Mouse (Mus musculus) midbrain, postnatal 0 days (tissue): ENCODE measurements at regions not wholly inside any gene's neighbourhood (a gene's known extent, or its start where the extent isn't known, plus 50 kb on each side); places are given as distances from the start of the nearest gene placed in this dataset.
A peak's percentile ranks its signal among the peaks of the same experiment; 100 is the strongest.

Source experiments
- ATAC-seq: fragments of 200-750 bp; cut with Nextera tagmentation; 2 replicates; pipeline ENCODE4 v1.8.0; 2017; ENCODE audit warnings: moderate number of reproducible peaks, mild to moderate bottlenecking, moderate TSS enrichment, moderate library complexity; ENCODE audit not compliant: low FRiP score
- DNase-seq: peaks from one replicate; pipeline ENCODE4 v3.0.0-alpha.2; 2015; ENCODE audit warnings: low spot score
- H3K27ac ChIP-seq: fragments of 300-500 bp; sonication (generic); 2 replicates; pipeline ENCODE4 v1.5.1; 2014; ENCODE audit warnings: low read depth, mild to moderate bottlenecking, low read length, mixed read lengths
- H3K27me3 ChIP-seq: fragments of 300-500 bp; sonication (generic); 2 replicates; pipeline ENCODE4 v1.6.1; 2014; ENCODE audit warnings: low read length, control low read depth, mixed read lengths; ENCODE audit not compliant: insufficient read depth
- H3K36me3 ChIP-seq: fragments of 300-500 bp; sonication (generic); 2 replicates; pipeline ENCODE4 v1.6.1; 2014; ENCODE audit warnings: low read length, control low read depth, mixed read lengths; ENCODE audit not compliant: insufficient read depth
- H3K4me1 ChIP-seq: fragments of 300-500 bp; sonication (generic); 2 replicates; pipeline ENCODE4 v1.6.1; 2014; ENCODE audit warnings: mild to moderate bottlenecking, control low read depth, antibody characterized with exemption, low read length, mixed read lengths; ENCODE audit not compliant: insufficient read depth
- H3K4me2 ChIP-seq: fragments of 300-500 bp; sonication (generic); 2 replicates; pipeline ENCODE4 v1.6.1; 2014; ENCODE audit warnings: low read depth, mild to moderate bottlenecking, low read length, mixed read lengths; ENCODE audit not compliant: poor library complexity, severe bottlenecking
- H3K4me3 ChIP-seq: fragments of 300-500 bp; sonication (generic); 2 replicates; pipeline ENCODE4 v1.5.1; 2014; ENCODE audit warnings: low read depth, mild to moderate bottlenecking, low read length, moderate library complexity
- H3K9ac ChIP-seq: fragments of 300-500 bp; sonication (generic); replicated peaks from 2 replicates; pipeline ENCODE4 v1.6.1; 2014; ENCODE audit warnings: mild to moderate bottlenecking, low read length, moderate library complexity, mixed read lengths; ENCODE audit not compliant: poor library complexity, severe bottlenecking
- H3K9me3 ChIP-seq: fragments of 300-500 bp; sonication (generic); 2 replicates; pipeline ENCODE4 v1.6.1; 2016; ENCODE audit warnings: low read length, control low read depth
- CTCF ChIP-seq: IDR thresholded peaks from 2 replicates; pipeline ENCODE4 v1.5.1; 2016; ENCODE audit warnings: antibody characterized with exemption, mild to moderate bottlenecking
- WGBS: fragments of 180-500 bp; shearing (Covaris S2); extraction: QIAGEN DNeasy Blood & Tissue Kit; methylation state at CpG from one replicate; pipeline ENCODE4 v1.1.7; 2014; 5-methylcytosine and 5-hydroxymethylcytosine counted together

- Histone ChIP-seq H3K4me1 (peaks cover 4% of the 10 kb centered on the region; the same call in 1 of the 2 replicates), H3K4me2 (no peak overlapping the region), H3K9ac (no peak overlapping the region), H3K36me3 (no peaks in the 10 kb centered on the region), H3K27ac (no peak overlapping the region), H3K27me3 (no peaks in the 10 kb centered on the region), H3K4me3 (no peak overlapping the region), H3K9me3 (no peaks in the 10 kb centered on the region)
- TF ChIP-seq CTCF, result no peak
- 32% methylated on average over 7 of the region's 7 CpGs for WGBS
- DNase-seq (peak; percentile 51), ATAC-seq (0 out of 2 replicates have a peak, but pooled peaks have one; percentile 23)
These were observed 235.4 kb downstream of the Mtx2 start for GRCm38 (mm10) chr2:75061009-75061408.

DNA sequence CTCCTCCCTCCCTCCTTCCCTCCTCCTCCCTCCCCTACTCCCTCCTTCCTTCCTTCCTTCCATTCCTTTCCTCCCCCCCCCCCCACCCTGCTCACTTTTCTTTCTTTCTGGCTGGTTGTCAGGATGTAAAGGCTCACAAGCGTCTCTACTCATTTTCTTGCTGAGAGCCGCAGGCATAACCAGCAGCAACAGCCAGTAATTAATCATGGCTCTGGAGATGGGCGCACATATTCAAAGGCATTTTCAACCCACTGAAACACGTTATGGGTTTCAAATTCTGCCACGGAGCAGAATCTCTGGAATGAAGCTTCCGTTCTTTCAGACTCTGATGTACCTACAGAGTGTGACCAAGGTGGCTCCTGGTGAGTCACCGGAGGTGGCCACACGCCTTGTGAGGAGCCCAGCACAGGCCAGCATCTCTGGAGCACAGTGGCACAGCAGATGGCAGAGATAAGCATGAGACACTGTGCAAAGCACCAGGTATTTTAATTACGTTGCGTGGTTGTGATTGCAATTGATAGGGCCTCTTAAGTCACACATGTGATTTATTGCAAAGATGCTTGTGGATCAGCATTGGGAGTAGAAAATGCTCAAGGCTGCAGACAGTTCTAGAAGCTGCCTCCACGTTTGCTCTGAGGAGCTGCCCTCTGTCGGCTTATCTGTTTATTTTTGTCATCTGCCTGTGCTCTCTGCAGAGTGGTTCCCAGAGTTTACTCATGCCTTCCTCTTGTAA lies 236.0 kb downstream of the Mtx2 start:
- Histone ChIP-seq H3K9ac (no peak overlapping the region), H3K4me3 (no peak overlapping the region), H3K4me2 (no peak overlapping the region), H3K36me3 (no peaks in the 10 kb centered on the region), H3K9me3 (no peaks in the 10 kb centered on the region), H3K27me3 (no peaks in the 10 kb centered on the region), H3K27ac (peak overlapping the region; percentile 21; the same call in 1 of the 2 replicates), H3K4me1 (peaks cover 4% of the 10 kb centered on the region; the same call in 1 of the 2 replicates)
- TF ChIP-seq CTCF, result 0 out of 2 replicates have a peak, but pooled peaks have one; percentile 13
- 47% methylated on average over 12 of the region's 12 CpGs for WGBS
- DNase-seq (peak; percentile 56), ATAC-seq (no peak)

- ATAC-seq (no peak), DNase-seq (no peak)
- 79% methylated on average over 7 of the region's 7 CpGs for WGBS
- H3K27me3 ChIP-seq, result no peaks in the 10 kb centered on the region
- no peaks in the 10 kb centered on the region for H3K36me3 ChIP-seq
- H3K27ac ChIP-seq, result peak overlapping the region; percentile 21; the same call in 1 of the 2 replicates
- TF ChIP-seq CTCF, result no peak
- H3K9ac ChIP-seq, result no peak overlapping the region
- no peak overlapping the region for H3K4me3 ChIP-seq
- H3K4me2 ChIP-seq, result no peak overlapping the region
- no peaks in the 10 kb centered on the region for H3K9me3 ChIP-seq
- H3K4me1 ChIP-seq, result peaks cover 4% of the 10 kb centered on the region; the same call in 1 of the 2 replicates
These were observed 236.5 kb downstream of the Mtx2 start for GRCm38 (mm10) chr2:75062189-75062510.

GRCm38 (mm10) chr2:75064406-75065115 lies 239.0 kb downstream of the Mtx2 start:
- no peak overlapping the region for H3K9ac ChIP-seq
- no peaks in the 10 kb centered on the region for H3K36me3 ChIP-seq
- no peaks in the 10 kb centered on the region for H3K27me3 ChIP-seq
- H3K4me1 ChIP-seq, result peaks cover 3% of the 10 kb centered on the region; the same call in 1 of the 2 replicates
- no peak overlapping the region for H3K4me3 ChIP-seq
- TF ChIP-seq CTCF, result no peak
- H3K4me2 ChIP-seq, result no peak overlapping the region
- ATAC-seq, result no peak
- H3K9me3 ChIP-seq, result no peaks in the 10 kb centered on the region
- 0 out of 2 replicates have a peak overlapping the region, but pooled peaks have one; percentile 38 for H3K27ac ChIP-seq
- WGBS, result 76% methylated on average over 10 of the region's 10 CpGs
- DNase-seq, result no peak

DNA sequence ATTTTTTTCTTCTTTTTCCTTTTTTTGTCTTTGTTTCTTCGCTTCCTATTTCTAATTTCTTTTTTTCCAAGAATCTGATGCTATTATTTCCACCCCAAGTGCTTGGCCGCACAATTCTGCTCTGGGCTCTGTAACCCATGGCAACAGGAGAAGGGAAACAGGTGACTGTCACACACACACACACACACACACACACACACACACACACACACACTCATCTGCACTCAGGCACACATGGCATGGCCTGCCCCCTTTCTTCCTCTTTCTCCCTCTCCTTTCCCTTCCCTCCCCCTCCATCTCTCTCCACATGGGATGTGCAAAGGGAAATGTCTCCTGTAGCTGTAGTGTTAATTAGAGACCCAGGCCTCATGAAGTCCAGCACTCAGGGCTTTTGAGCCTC lies 239.7 kb downstream of the Mtx2 start:
- 19% methylated on average over 2 of the region's 2 CpGs for WGBS
- peak; percentile 43 for DNase-seq
- H3K27ac ChIP-seq, result peak overlapping the region; percentile 55

DNA sequence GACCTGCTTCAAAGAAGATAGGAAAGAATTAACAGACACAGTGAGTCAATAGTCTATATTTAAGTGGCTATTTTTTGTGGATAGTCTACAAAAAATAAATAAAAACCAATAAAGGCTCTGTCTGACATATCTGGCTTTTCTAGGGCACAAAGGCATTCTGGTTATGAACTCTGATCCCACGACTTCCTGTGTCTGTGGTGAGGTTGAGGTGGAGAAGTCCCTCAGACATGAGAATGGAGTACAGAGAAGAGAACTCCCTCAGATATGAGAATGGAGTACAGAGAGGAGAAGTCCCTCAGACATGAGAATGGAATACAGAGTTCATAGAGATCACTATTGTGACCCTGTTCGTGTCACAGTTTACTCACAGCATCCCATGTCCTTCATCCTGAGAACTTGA lies 243.7 kb downstream of the Mtx2 start:
- Histone ChIP-seq H3K27me3 (no peaks in the 10 kb centered on the region), H3K9ac (no peak overlapping the region), H3K4me2 (no peak overlapping the region), H3K9me3 (no peaks in the 10 kb centered on the region), H3K36me3 (no peaks in the 10 kb centered on the region), H3K4me1 (0 out of 2 replicates have a peak, but pooled peaks cover 3% of the 10 kb centered on the region), H3K4me3 (no peak overlapping the region), H3K27ac (no peak overlapping the region)
- WGBS, result 84% methylated on average over 2 of the region's 2 CpGs
- no peak for ATAC-seq
- no peak for DNase-seq
- no peak for TF ChIP-seq CTCF

More for the DNA sequence above, 239.7 kb downstream of the Mtx2 start:
- ATAC-seq, result 0 out of 2 replicates have a peak, but pooled peaks have one; percentile 58
- H3K9ac ChIP-seq, result no peak overlapping the region
- H3K4me3 ChIP-seq, result no peak overlapping the region
- no peaks in the 10 kb centered on the region for H3K36me3 ChIP-seq
- no peaks in the 10 kb centered on the region for H3K9me3 ChIP-seq
- H3K4me1 ChIP-seq, result no peaks in the 10 kb centered on the region; the same call in 1 of the 2 replicates
- no peaks in the 10 kb centered on the region for H3K27me3 ChIP-seq
- H3K4me2 ChIP-seq, result no peak overlapping the region
- TF ChIP-seq CTCF, result peak; percentile 1; the same call in 1 of the 2 replicates
